Mouse (Mus musculus): ENCODE data around the gene Gm49366.

GRCm38 (mm10) chr12:84062336-84062735 is 23.6 kb downstream of the Gm49366 start:
- TF ChIP-seq CTCF (IDR thresholded peaks at IDR 0.05; ENCODE audit: low read depth), result no peak
- TF ChIP-seq EP300 (optimal IDR thresholded peaks at IDR 0.05), result no peak
